Mouse (Mus musculus): ENCODE data around the gene Col24a1. TPM values are rescaled to one million over a fixed set of nuclear protein-coding genes. Genes with fewer than 3 reads are reported as not detected.

Col24a1 gene
- 0.16 and 0.22 TPM in 2 replicates for total RNA-seq (2023)

GRCm38 (mm10) chr3:145292337-145293134 is at the start of gene Col24a1:
Col24a1 (plus strand) TSS chr3:145292472.

DNA sequence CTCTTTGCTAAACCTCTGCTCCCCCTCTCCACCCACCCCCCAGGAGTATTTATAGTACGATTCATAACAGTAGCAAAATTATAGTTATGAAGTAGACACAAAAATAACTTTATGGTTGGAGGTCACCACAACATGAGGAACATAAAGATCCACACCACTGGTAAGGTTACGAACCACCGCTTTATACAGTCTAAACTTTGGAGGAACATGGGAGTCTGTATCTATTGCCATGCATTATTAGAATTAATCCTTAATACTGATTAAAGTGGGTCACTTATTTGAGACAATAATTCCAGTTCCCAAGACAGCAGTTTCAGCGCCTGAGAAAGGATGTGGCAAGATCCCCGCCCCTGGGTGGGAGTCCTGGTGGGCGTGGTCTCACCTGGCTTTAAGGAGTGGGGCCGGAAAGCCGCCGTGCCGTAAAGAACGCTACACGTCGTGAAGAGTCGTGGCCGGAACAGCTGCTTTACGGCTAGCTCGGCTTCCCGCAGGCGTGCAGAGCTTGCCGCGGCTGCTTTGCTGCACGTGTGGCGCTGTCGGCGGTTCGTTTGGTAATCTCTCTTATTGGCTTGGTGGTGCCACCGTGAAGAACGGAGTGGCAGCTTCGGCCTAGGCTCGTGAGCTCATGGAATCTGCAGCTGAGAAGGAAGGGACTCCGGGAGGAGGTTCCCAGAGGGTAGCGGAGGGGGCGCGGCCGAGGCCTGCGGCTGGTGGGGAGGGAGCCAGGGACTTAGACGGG is 283.6 kb downstream of the Col24a1 start, which contains the start of gene Znhit6:
Gene Znhit6 (plus strand): TSS at position 463 of the 739 bp plus-strand sequence.

Other genes starting within 250 kb of the Col24a1 start
- not detected in 2 replicates for gene Clca2, start 193.0 kb upstream of the Col24a1 start, total RNA-seq (2023)
- 4.9 and 5.3 TPM in 2 replicates for gene Odf2l, start 173.9 kb upstream of the Col24a1 start, total RNA-seq (2023)

Measured in neutrophil, adult 65 days (primary cell).